Mouse (Mus musculus) liver, embryonic 14.5 days (tissue): ENCODE measurements around the gene Mcts1.

Source experiments
- CTCF ChIP-seq: IDR thresholded peaks from 2 replicates; pipeline ENCODE4 v1.5.1; 2016; ENCODE audit warnings: antibody characterized with exemption, low read depth, control low read depth
- EP300 ChIP-seq: IDR thresholded peaks from 2 replicates; pipeline ENCODE4 v1.6.1; 2016; ENCODE audit warnings: antibody characterized with exemption, low read depth

DNA sequence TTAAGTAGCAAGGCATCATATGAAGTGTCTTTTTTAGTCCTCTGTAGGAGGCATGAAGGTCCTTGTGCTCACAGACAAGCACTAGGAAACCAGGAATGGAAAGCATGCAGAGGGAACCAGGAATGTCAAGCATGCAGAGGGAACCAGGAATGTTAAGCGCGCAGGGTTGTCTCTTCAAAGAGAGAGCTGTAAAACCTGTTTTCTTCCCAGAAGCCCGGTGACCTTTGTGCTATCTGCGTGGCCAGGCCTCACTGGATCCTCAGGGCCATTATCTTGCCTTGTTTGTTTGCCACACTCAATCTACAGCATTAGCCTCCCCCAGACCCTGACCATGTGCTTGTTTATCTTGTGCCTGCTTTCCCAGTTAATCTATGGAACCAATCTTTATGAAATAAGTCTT, 10.6 kb upstream of the Mcts1 start:
- TF ChIP-seq CTCF: no peak
- peak; percentile 57 for TF ChIP-seq EP300
